ENCODE assay signal across 7 mouse cellular contexts in the genomic region with DNA sequence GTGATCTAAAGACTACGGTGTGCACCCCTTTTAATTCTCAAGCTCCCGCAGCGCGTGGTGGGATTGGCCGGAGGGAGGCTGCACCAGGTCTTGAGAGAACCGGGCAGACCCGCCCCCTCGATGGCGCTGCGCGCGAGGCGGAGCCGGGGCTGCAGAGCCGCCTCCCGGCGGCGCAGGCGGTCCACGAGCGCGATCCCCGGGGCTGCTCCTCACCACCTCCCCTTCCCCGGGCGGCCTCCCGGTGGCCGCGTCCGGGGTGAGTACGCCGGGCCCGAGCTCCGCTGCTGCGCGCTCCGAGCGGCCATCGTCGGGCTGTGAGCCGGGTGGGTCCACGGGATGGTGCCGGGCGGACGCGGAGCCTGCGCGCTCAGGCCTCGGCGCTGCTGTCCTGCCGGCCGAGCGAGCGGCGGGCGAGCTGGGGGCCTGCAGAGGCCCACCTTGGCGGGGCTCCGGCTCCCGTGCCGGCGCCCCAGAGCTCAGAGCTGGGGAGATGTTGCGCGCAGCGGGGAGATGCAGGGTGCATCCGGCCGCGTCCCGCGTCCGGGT. TPM values are rescaled to one million over a fixed set of nuclear protein-coding genes. Genes with fewer than 3 reads are reported as not detected.
DNase-seq lines count a peak whose midpoint lies in the region; ATAC-seq lines count a peak whose summit lies in the region.

A gene (plus strand): TSS at position 152 of the 546 bp plus-strand sequence.

- H3K9ac ChIP-seq in embryonic facial prominence, embryonic 12.5 days, result peak within 1 kb of the TSS; percentile 74
- peak within 1 kb of the TSS; percentile 89 for H3K9ac ChIP-seq in limb, embryonic 13.5 days
- H3K9ac ChIP-seq in midbrain, embryonic 15.5 days, result peak within 1 kb of the TSS; percentile 92
- H3K9ac ChIP-seq in stomach, embryonic 14.5 days (replicated peaks; ENCODE audit: low read depth, low read length), result peak within 1 kb of the TSS; percentile 74

- no peaks in the 10 kb centered on the region for H3K9me3 ChIP-seq in embryonic facial prominence, embryonic 12.5 days
- no peaks in the 10 kb centered on the region for H3K9me3 ChIP-seq in limb, embryonic 13.5 days
- no peaks in the 10 kb centered on the region for H3K9me3 ChIP-seq in midbrain, embryonic 15.5 days
- no peaks in the 10 kb centered on the region for H3K9me3 ChIP-seq in stomach, embryonic 14.5 days (ENCODE audit: control insufficient read depth, low read depth, low read length)

- ATAC-seq in embryonic facial prominence, embryonic 12.5 days (ENCODE audit: insufficient number of reproducible peaks, insufficient read depth, low FRiP score, low TSS enrichment), result peak; percentile 89
- ATAC-seq in limb, embryonic 13.5 days (ENCODE audit: low FRiP score, low read depth), result peak; percentile 92
- ATAC-seq in midbrain, embryonic 15.5 days (replicated peaks), result peak; percentile 97
- ATAC-seq in stomach, embryonic 14.5 days (ENCODE audit: insufficient number of reproducible peaks, insufficient read depth, low FRiP score, low read depth), result peak; percentile 94

- H3K36me3 ChIP-seq in embryonic facial prominence, embryonic 12.5 days, result no peaks in the 10 kb centered on the region
- H3K36me3 ChIP-seq in limb, embryonic 13.5 days, result peaks cover 4% of the 10 kb centered on the region; the same call in 1 of the 2 replicates
- no peaks in the 10 kb centered on the region for H3K36me3 ChIP-seq in midbrain, embryonic 15.5 days (replicated peaks)
- no peaks in the 10 kb centered on the region for H3K36me3 ChIP-seq in stomach, embryonic 14.5 days (ENCODE audit: control insufficient read depth, insufficient read depth, low read length)

- H3K4me1 ChIP-seq in embryonic facial prominence, embryonic 12.5 days, result 0 out of 2 replicates have a peak, but pooled peaks cover 8% of the 10 kb centered on the region
- no peaks in the 10 kb centered on the region for H3K4me1 ChIP-seq in limb, embryonic 13.5 days
- peaks cover 10% of the 10 kb centered on the region; the same call in 1 of the 2 replicates for H3K4me1 ChIP-seq in midbrain, embryonic 15.5 days
- no peaks in the 10 kb centered on the region for H3K4me1 ChIP-seq in stomach, embryonic 14.5 days (ENCODE audit: control insufficient read depth, insufficient read depth, low read length)

- peak within 1 kb of the TSS; percentile 62 for H3K4me3 ChIP-seq in embryonic facial prominence, embryonic 12.5 days
- peak within 1 kb of the TSS; percentile 83 for H3K4me3 ChIP-seq in limb, embryonic 13.5 days
- H3K4me3 ChIP-seq in midbrain, embryonic 15.5 days, result peak within 1 kb of the TSS; percentile 82
- peak within 1 kb of the TSS; percentile 80 for H3K4me3 ChIP-seq in stomach, embryonic 14.5 days (ENCODE audit: low read depth, low read length)

- DNase-seq in adrenal gland, postnatal 36 days, result peak; percentile 91 to 93
- peak; percentile 81 for DNase-seq in heart, adult 8-10 months (ENCODE audit: low spot score)
- peak; percentile 48 to 72 for DNase-seq in kidney, adult 8-10 months

- H3K27ac ChIP-seq in embryonic facial prominence, embryonic 12.5 days, result peak within 1 kb of the TSS; percentile 82
- H3K27ac ChIP-seq in limb, embryonic 13.5 days, result peak within 1 kb of the TSS; percentile 78; the same call in 1 of the 2 replicates
- H3K27ac ChIP-seq in midbrain, embryonic 15.5 days, result peak within 1 kb of the TSS; percentile 86
- peak within 1 kb of the TSS; percentile 76 for H3K27ac ChIP-seq in stomach, embryonic 14.5 days (ENCODE audit: low read length)

- H3K27me3 ChIP-seq in embryonic facial prominence, embryonic 12.5 days, result no peaks in the 10 kb centered on the region
- H3K27me3 ChIP-seq in limb, embryonic 13.5 days, result no peaks in the 10 kb centered on the region
- H3K27me3 ChIP-seq in midbrain, embryonic 15.5 days (replicated peaks), result no peaks in the 10 kb centered on the region
- H3K27me3 ChIP-seq in stomach, embryonic 14.5 days (ENCODE audit: control insufficient read depth, insufficient read depth, low read length), result no peaks in the 10 kb centered on the region

- under 1% methylated on average over 67 of the region's 69 CpGs for WGBS in embryonic facial prominence, embryonic 12.5 days
- WGBS in limb, embryonic 13.5 days, result under 1% methylated on average over 65 of the region's 69 CpGs
- WGBS in midbrain, embryonic 15.5 days, result under 1% methylated on average over 57 of the region's 69 CpGs
- WGBS in stomach, embryonic 14.5 days, result under 1% methylated on average over 49 of the region's 69 CpGs

- peak within 1 kb of the TSS; percentile 67 for H3K4me2 ChIP-seq in embryonic facial prominence, embryonic 12.5 days (replicated peaks)
- H3K4me2 ChIP-seq in limb, embryonic 13.5 days (replicated peaks), result peak within 1 kb of the TSS; percentile 83
- peak within 1 kb of the TSS; percentile 80 for H3K4me2 ChIP-seq in midbrain, embryonic 15.5 days
- H3K4me2 ChIP-seq in stomach, embryonic 14.5 days (replicated peaks; ENCODE audit: low read depth, low read length), result peak within 1 kb of the TSS; percentile 55

RNA-seq across cellular contexts. Expression of the gene that starts here (rescaled TPM):
- 10 to 100 TPM in 1 of 2 experiments, 1 to 10 TPM in 1; 9.0 to 13.0 TPM for total RNA-seq in adrenal gland, postnatal 36 days (2021)
- polyA plus RNA-seq in embryonic facial prominence, embryonic 12.5 days (2016; fragmentation: Nextera tagmentation; extraction: Ambion mirVana), result 30.5 and 32.2 TPM in 2 replicates
- total RNA-seq in heart, adult 8-10 months (2022), result 10 to 100 TPM in 2 of 4 experiments, 1 to 10 TPM in 2; 7.2 to 11.7 (median 9.6) TPM
- polyA plus RNA-seq in limb, embryonic 13.5 days (2015; fragmentation: Nextera tagmentation; extraction: Ambion mirVana), result 36.7 and 37.2 TPM in 2 replicates
- polyA plus RNA-seq in midbrain, embryonic 15.5 days (2015; fragmentation: Nextera tagmentation; extraction: Ambion mirVana), result 30.0 and 33.4 TPM in 2 replicates
- polyA plus RNA-seq in stomach, embryonic 14.5 days (2014; fragmentation: Nextera tagmentation; extraction: Ambion mirVana), result 25.1 and 30.0 TPM in 2 replicates

Comparison
In these comparisons a context has a peak if more than half of its experiments do, and no peak if none do; other contexts are left out.
1. Peak in every context shown above with its lines: DNase-seq, ATAC-seq, H3K4me3 ChIP-seq and H3K27ac ChIP-seq.